Mouse (Mus musculus): ENCODE measurements at regions not wholly inside any gene's neighbourhood (a gene's known extent, or its start where the extent isn't known, plus 50 kb on each side); places are given as distances from the start of the nearest gene placed in this dataset.
"Not testable (repeated sequence)": the region's sequence is repeated elsewhere in the genome, so short reads cannot be mapped to it uniquely, and the experiment has no call there.

DNA sequence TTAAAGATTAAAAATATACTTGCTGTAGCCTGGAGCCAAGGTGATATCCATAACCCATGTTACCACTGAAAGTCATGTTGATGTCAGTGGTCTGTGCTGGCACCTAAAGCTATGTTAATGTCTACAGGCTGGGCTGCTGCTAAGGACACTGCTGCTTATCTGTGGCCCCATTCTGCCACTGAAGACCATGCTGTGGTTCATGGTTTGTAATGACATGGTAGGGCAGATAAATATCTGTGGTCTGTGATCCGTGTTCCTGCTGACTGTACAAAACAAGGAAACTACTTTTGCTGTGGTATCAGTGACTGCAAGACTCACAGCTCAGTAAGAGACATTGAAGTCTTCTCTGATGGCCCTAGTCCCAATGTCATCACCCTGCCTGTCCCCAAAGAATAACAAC, 245.7 kb downstream of the Slco4c1 start:
- no peaks in the 10 kb centered on the region for H3K36me3 ChIP-seq
- H3K27ac ChIP-seq (replicated peaks), result no peak overlapping the region
- H3K9me3 ChIP-seq, result no peaks in the 10 kb centered on the region
- H3K9ac ChIP-seq (replicated peaks), result no peak overlapping the region
- no peaks in the 10 kb centered on the region for H3K4me1 ChIP-seq
- no peak overlapping the region for H3K4me3 ChIP-seq
- ATAC-seq (replicated peaks), result no peak
- H3K27me3 ChIP-seq, result no peaks in the 10 kb centered on the region
- H3K4me2 ChIP-seq (replicated peaks), result no peak overlapping the region
- WGBS, result 93% methylated on average over 1 of the region's 1 CpGs

DNA sequence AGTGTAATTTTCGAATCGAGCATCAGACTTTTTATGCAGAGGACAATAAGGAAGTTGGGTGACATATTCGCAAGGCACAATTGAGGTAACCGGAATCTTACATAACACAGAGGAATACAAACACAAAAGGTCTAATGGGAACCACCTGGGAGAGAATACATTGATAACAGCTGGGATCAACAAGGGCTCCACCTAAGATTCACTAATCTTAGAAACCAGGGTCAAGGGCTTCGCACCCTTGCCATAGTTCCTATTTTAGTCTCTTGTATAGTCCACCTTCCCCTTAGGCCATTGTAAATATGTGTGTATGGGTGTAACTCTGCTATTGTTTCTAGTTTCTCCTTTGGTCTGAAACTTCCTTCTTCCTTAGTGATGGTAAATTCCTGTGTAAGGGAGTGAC, 246.6 kb downstream of the Slco4c1 start:
- H3K9me3 ChIP-seq; H3K27me3 ChIP-seq; H3K4me2 ChIP-seq (replicated peaks); H3K4me1 ChIP-seq; H3K27ac ChIP-seq (replicated peaks); H3K9ac ChIP-seq (replicated peaks); H3K36me3 ChIP-seq; ATAC-seq (replicated peaks); H3K4me3 ChIP-seq: not testable (repeated sequence)
- WGBS, result 89% methylated on average over 5 of the region's 5 CpGs

DNA sequence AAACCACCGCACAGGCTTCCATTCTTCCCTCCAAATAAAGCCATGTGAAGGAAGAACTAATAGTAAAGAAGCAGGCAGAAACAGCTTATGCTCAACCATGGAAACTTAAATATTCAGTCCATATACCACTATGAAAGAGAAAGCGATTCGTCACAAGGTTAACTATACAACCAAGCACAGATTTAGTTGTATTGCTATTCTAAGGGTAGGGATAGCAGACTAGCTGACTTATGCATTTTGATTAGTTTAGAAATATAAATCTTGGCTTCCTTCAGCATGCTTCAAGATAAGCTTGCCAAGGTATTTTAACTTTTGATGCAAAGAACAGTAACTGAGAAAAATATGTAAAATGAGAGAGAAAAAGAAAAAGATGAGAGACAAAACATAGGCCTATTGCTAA, 275.8 kb downstream of the Slco4c1 start:
- no peaks in the 10 kb centered on the region for H3K36me3 ChIP-seq
- H3K4me1 ChIP-seq, result no peaks in the 10 kb centered on the region
- no peaks in the 10 kb centered on the region for H3K27me3 ChIP-seq
- no peak overlapping the region for H3K9ac ChIP-seq (replicated peaks)
- ATAC-seq (replicated peaks), result no peak
- no peak overlapping the region for H3K27ac ChIP-seq (replicated peaks)
- 85% methylated on average over 3 of the region's 3 CpGs for WGBS
- no peaks in the 10 kb centered on the region for H3K9me3 ChIP-seq
- H3K4me3 ChIP-seq, result no peak overlapping the region
- no peak overlapping the region for H3K4me2 ChIP-seq (replicated peaks)

DNA sequence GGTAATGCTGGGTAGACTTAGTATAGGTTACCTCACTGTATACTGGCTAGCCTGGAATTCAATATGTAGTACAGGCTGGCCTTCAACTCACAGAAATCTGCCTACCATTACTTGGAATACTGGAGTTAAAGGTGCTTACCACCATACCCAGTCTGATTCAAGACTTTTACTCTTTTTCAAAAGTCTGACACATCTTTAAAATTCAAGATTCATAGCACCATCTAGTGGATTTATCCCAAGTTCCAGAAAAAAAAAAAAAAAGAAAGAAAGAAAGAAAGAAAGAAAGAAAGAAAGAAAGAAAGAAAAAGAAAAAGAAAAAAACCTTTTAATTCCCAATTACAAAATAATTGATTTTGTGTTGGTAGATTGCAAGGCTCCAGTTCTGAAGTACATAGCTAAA, 302.7 kb downstream of the Slco4c1 start:
- Histone ChIP-seq H3K36me3 (no peaks in the 10 kb centered on the region), H3K4me1 (no peaks in the 10 kb centered on the region), H3K9ac (replicated peaks) (no peak overlapping the region), H3K9me3 (no peaks in the 10 kb centered on the region), H3K27ac (replicated peaks) (no peak overlapping the region), H3K4me3 (no peak overlapping the region), H3K27me3 (no peaks in the 10 kb centered on the region), H3K4me2 (replicated peaks) (no peak overlapping the region)
- no peak for ATAC-seq (replicated peaks)

DNA sequence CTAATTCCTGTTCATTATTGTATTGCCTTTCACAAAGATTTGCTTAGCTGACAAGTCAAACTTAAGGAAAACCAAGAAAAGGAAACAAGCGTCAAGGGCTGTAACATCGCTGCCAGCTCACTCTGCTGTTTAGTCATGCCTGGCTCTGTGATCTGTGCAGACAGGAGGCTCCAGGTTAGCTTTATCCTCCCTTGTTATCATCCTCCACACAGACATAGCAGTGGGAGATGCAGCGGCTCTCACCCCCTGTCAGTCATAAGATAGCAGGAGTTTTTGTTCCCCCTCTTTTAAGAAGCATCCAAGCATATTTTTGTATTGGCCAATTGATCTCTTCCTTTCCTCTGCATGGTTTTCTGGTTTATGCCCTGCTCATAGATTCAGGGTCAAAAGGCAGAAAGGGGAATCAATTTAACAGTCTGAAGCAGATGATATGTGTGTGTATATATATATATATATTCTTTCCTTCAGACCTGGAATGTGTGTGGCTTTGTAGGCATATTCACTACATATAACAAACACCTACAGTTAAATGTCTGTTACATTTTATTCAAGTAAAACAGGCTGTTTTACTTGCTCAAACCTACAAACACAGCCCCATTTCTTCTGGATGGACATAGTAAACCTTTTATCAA, 308.6 kb downstream of the Slco4c1 start:
- Histone ChIP-seq H3K4me2 (replicated peaks) (no peak overlapping the region), H3K27ac (replicated peaks) (no peak overlapping the region), H3K36me3 (no peaks in the 10 kb centered on the region), H3K9ac (replicated peaks) (no peak overlapping the region), H3K4me1 (no peaks in the 10 kb centered on the region), H3K4me3 (no peak overlapping the region), H3K27me3 (no peaks in the 10 kb centered on the region), H3K9me3 (no peaks in the 10 kb centered on the region)
- WGBS, result 82% methylated on average over 3 of the region's 3 CpGs
- ATAC-seq (replicated peaks), result no peak

DNA sequence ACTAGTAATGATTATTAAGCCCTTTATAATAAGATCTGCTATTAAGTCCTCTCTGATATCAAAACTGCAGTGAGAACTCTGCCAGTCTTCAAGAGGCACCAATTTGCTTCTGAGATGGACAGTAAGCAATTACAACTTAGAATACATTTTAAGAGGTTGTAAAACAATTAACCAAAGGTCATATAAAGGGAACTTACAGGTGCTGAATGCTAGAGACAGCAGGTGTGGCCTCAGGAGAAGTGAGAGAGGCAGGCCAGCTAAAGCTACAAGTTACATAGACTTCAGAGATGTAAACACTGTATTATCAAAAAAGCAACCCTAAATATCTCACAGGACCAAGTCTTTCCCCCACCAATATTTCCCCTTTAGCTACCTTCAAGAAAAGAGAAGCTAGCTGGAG, 315.7 kb downstream of the Slco4c1 start:
- H3K4me3 ChIP-seq, result no peak overlapping the region
- H3K27me3 ChIP-seq, result no peaks in the 10 kb centered on the region
- no peak overlapping the region for H3K9ac ChIP-seq (replicated peaks)
- ATAC-seq (replicated peaks), result no peak
- H3K4me2 ChIP-seq (replicated peaks), result no peak overlapping the region
- H3K36me3 ChIP-seq, result no peaks in the 10 kb centered on the region
- H3K27ac ChIP-seq (replicated peaks), result no peak overlapping the region
- H3K9me3 ChIP-seq, result no peaks in the 10 kb centered on the region
- H3K4me1 ChIP-seq, result no peaks in the 10 kb centered on the region

DNA sequence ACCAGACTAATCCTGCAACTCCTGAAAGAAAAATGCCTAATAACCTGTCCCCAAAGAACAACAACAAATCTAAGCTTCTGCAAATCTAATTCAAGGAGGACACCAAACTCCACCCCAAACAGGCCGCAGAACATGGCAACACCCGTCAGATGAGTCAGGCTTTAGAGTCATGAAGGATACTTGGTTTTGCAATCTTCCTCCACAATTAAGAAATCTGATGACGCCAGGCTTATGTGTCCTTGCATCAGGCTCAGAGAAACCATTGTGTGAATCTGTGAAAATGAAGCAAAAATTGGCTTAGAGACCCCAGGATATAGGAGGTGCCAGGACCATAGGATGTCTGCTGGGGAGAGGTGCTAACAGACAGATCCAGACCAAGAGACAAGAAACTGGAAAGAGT, 352.6 kb downstream of the Slco4c1 start:
- no peak overlapping the region for H3K9ac ChIP-seq (replicated peaks)
- no peak for ATAC-seq (replicated peaks)
- no peak overlapping the region for H3K4me3 ChIP-seq
- WGBS, result 98% methylated on average over 3 of the region's 3 CpGs
- H3K27me3 ChIP-seq, result no peaks in the 10 kb centered on the region
- no peak overlapping the region for H3K27ac ChIP-seq (replicated peaks)
- H3K4me2 ChIP-seq (replicated peaks), result no peak overlapping the region
- no peaks in the 10 kb centered on the region for H3K36me3 ChIP-seq
- no peaks in the 10 kb centered on the region for H3K4me1 ChIP-seq
- no peaks in the 10 kb centered on the region for H3K9me3 ChIP-seq

DNA sequence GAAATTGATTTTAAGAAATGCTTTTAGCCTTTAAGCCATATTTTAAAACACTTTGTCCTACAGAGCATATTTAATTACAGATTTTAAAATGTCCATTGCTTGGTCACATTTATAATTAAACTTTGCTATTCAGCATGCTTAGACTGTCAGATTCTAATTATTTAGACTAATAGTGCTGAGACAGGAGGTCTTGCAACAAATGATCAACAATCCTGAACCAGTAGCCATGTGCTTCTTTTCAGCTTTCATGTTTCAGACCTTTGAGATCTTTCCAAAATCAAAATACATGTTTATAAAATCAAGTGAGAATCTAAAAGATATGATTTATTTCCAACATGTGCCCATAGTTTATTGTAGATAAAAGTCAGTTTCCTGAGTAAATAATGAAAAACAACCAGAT, 371.0 kb downstream of the Slco4c1 start:
- ATAC-seq (replicated peaks), result no peak
- Histone ChIP-seq H3K27me3 (no peaks in the 10 kb centered on the region), H3K27ac (replicated peaks) (no peak overlapping the region), H3K36me3 (no peaks in the 10 kb centered on the region), H3K4me1 (no peaks in the 10 kb centered on the region), H3K9ac (replicated peaks) (no peak overlapping the region), H3K4me2 (replicated peaks) (no peak overlapping the region), H3K9me3 (no peaks in the 10 kb centered on the region), H3K4me3 (no peak overlapping the region)

DNA sequence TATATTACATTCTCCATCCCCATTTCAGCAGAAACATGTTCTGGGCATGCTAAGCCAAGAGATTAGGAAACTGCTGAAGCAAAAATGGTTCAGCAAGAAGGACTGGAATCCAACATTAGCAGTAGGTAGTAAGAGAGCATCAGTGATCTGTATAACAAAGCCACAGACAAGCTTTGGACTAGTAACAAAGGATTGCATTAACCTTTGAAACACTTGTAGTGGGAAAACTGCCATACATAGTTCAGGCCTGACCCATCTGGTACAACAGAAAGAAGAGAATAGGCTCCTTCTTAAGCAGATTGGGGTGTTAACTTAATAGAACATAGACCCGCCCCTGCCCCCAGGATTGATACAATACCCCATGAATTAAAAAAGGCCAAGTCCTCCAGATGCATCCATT, 389.2 kb downstream of the Slco4c1 start:
- Histone ChIP-seq H3K27me3 (no peaks in the 10 kb centered on the region), H3K27ac (replicated peaks) (no peak overlapping the region), H3K4me1 (no peaks in the 10 kb centered on the region), H3K4me2 (replicated peaks) (no peak overlapping the region), H3K36me3 (no peaks in the 10 kb centered on the region), H3K9ac (replicated peaks) (no peak overlapping the region), H3K9me3 (no peaks in the 10 kb centered on the region), H3K4me3 (no peak overlapping the region)
- ATAC-seq (replicated peaks), result no peak
- WGBS, result 73% methylated on average over 1 of the region's 1 CpGs

DNA sequence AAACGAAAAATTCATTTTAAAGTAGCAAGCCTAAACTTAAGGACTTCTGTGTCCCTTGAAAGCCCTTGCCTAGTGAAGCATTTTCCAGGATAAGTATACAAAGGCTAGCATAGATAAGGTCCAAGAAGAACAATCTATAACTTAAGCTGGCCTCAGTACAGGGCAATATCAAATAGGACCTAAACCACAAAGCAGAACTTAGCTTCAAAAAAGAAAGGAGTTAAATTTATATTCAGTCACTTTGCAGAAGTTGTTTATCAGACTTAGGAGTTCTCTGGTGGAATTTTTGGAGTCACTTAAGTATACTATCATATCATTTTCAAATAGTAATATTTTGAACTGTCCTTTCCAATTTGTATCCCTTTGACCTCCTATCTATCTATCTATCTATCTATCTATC, 421.1 kb downstream of the Slco4c1 start:
- H3K9me3 ChIP-seq, result no peaks in the 10 kb centered on the region

DNA sequence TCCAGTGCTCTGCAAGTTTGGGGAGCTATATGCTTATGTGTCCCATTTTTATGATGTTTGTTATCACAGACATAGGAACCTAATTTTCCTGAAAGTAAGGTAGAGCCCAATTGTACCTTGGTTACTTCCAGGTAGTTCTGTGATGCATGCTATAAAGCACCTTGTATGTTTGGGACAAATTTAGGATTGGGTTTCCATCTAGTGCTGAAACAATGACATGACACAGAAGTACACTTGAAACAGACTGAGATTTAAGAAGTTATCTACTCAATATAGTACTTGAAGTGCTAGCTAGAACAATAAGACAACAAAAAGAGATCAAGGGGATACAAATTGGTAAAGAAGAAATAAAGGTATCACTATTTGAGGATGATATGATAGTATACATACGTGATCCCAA, 426.8 kb downstream of the Slco4c1 start:
- H3K9me3 ChIP-seq, result no peaks in the 10 kb centered on the region
- H3K4me3 ChIP-seq, result no peak overlapping the region
- H3K36me3 ChIP-seq, result no peaks in the 10 kb centered on the region
- H3K27ac ChIP-seq (replicated peaks), result no peak overlapping the region
- WGBS, result 93% methylated on average over 1 of the region's 1 CpGs
- H3K9ac ChIP-seq (replicated peaks), result no peak overlapping the region
- no peaks in the 10 kb centered on the region for H3K27me3 ChIP-seq
- H3K4me2 ChIP-seq (replicated peaks), result no peak overlapping the region
- H3K4me1 ChIP-seq, result no peaks in the 10 kb centered on the region
- ATAC-seq (replicated peaks), result no peak

More for the DNA sequence above, 421.1 kb downstream of the Slco4c1 start:
- Histone ChIP-seq H3K4me1 (no peaks in the 10 kb centered on the region), H3K27ac (replicated peaks) (no peak overlapping the region), H3K4me3 (no peak overlapping the region), H3K4me2 (replicated peaks) (no peak overlapping the region), H3K36me3 (no peaks in the 10 kb centered on the region), H3K27me3 (no peaks in the 10 kb centered on the region), H3K9ac (replicated peaks) (no peak overlapping the region)
- WGBS, result 73% methylated on average over 1 of the region's 1 CpGs
- ATAC-seq (replicated peaks), result no peak

DNA sequence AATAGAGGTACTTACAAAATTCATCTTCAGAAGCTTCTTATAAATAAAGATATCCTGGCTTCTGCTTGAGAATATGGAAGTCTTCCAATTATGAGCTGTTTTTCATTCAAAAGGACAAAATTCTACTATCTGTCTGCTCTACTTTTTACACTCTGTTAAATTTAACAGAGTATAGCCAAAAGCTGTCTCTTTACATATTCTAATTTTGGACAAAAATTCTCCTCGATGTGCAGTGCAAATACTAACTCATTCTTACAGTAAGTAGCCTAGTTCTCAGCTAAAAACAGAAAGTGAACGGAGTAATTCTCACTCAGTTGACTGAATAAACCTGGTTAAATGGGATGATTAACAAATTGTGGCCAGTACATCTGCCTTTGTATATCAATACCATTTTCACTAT, 438.9 kb downstream of the Slco4c1 start:
- H3K9me3 ChIP-seq, result no peaks in the 10 kb centered on the region
- no peaks in the 10 kb centered on the region for H3K27me3 ChIP-seq
- no peak for ATAC-seq (replicated peaks)
- no peaks in the 10 kb centered on the region for H3K4me1 ChIP-seq
- H3K27ac ChIP-seq (replicated peaks), result no peak overlapping the region
- H3K4me3 ChIP-seq, result no peak overlapping the region
- H3K36me3 ChIP-seq, result no peaks in the 10 kb centered on the region
- no peak overlapping the region for H3K9ac ChIP-seq (replicated peaks)
- WGBS, result 76% methylated on average over 2 of the region's 2 CpGs
- H3K4me2 ChIP-seq (replicated peaks), result no peak overlapping the region

DNA sequence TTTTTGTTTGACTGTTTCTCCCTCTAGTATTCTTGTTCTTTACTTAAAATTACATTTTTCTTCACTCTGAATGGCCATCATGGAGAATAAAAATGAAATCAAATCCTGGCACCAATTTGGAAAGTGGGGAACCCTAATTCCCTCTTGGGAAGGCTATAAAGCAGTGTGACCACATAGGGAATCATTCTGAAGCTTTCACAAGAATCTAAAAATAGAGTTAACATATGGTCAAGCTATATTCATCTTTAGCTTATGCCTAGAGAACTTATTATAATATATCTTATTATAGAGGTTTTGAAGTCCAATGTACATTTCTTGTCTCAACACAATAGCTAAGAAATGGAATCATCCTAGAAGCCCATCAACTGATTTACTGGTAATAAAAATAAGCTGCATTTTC, 448.5 kb downstream of the Slco4c1 start:
- ATAC-seq (replicated peaks), result no peak
- no peaks in the 10 kb centered on the region for H3K36me3 ChIP-seq
- no peak overlapping the region for H3K4me2 ChIP-seq (replicated peaks)
- no peak overlapping the region for H3K27ac ChIP-seq (replicated peaks)
- H3K9ac ChIP-seq (replicated peaks), result no peak overlapping the region
- H3K4me3 ChIP-seq, result no peak overlapping the region
- no peaks in the 10 kb centered on the region for H3K4me1 ChIP-seq
- H3K27me3 ChIP-seq, result no peaks in the 10 kb centered on the region
- H3K9me3 ChIP-seq, result no peaks in the 10 kb centered on the region
